Mouse (Mus musculus) liver, embryonic 11.5 days (tissue): ENCODE data around the gene Macrod1. TPM values are rescaled to one million over a fixed set of nuclear protein-coding genes. Genes with fewer than 3 reads are reported as not detected.
A peak's percentile ranks its signal among the peaks of the same experiment; 100 is the strongest.

Experiments
- ATAC-seq: fragments of 200-750 bp; cut with Nextera tagmentation; replicated peaks from 2 replicates; pipeline ENCODE4 v1.8.0; 2017; ENCODE audit warnings: moderate number of reproducible peaks, mild to moderate bottlenecking, moderate TSS enrichment, moderate library complexity; ENCODE audit not compliant: low FRiP score
- DNase-seq: peaks from one replicate; pipeline ENCODE4 v3.0.0-alpha.2; 2017; ENCODE audit warnings: low spot score
- H3K27ac ChIP-seq: fragments of 300-500 bp; sonication (generic); 2 replicates; pipeline ENCODE4 v1.5.1; 2014; ENCODE audit warnings: mild to moderate bottlenecking, low read depth, low read length, control low read depth
- H3K27me3 ChIP-seq: fragments of 300-500 bp; sonication (generic); replicated peaks from 2 replicates; pipeline ENCODE4 v1.6.1; 2014; ENCODE audit warnings: low read length, mixed read lengths; ENCODE audit not compliant: control insufficient read depth, insufficient read depth
- H3K36me3 ChIP-seq: fragments of 300-500 bp; sonication (generic); 2 replicates; pipeline ENCODE4 v1.6.1; 2014; ENCODE audit warnings: mild to moderate bottlenecking, low read length, moderate library complexity, mixed read lengths; ENCODE audit not compliant: control insufficient read depth, insufficient read depth
- H3K4me1 ChIP-seq: fragments of 300-500 bp; sonication (generic); replicated peaks from 2 replicates; pipeline ENCODE4 v1.6.1; 2014; ENCODE audit warnings: low read length, mixed read lengths; ENCODE audit not compliant: control insufficient read depth, insufficient read depth
- H3K4me2 ChIP-seq: fragments of 300-500 bp; sonication (generic); 2 replicates; pipeline ENCODE4 v1.6.1; 2014; ENCODE audit warnings: mild to moderate bottlenecking, control low read depth, moderate library complexity
- H3K4me3 ChIP-seq: fragments of 300-500 bp; sonication (generic); 2 replicates; pipeline ENCODE4 v1.5.1; 2014; ENCODE audit warnings: low read depth, low read length, control low read depth
- H3K9ac ChIP-seq: fragments of 300-500 bp; sonication (generic); 2 replicates; pipeline ENCODE4 v1.6.1; 2014; ENCODE audit warnings: low read depth, low read length, control low read depth
- H3K9me3 ChIP-seq: fragments of 300-500 bp; sonication (generic); 2 replicates; pipeline ENCODE4 v1.6.1; 2016; ENCODE audit warnings: low read length, inconsistent platforms, mixed read lengths; ENCODE audit not compliant: control insufficient read depth
- WGBS: fragments of 180-500 bp; shearing (Covaris S2); extraction: QIAGEN DNeasy Blood & Tissue Kit; methylation state at CpG from one replicate; pipeline ENCODE4 v1.1.7; 2014; 5-methylcytosine and 5-hydroxymethylcytosine counted together
- polyA plus RNA-seq: library from polyadenylated mRNA; unstranded; fragments of >200 nt; fragmentation: Nextera tagmentation; extraction: Ambion mirVana; gene quantifications from 2 replicates; pipeline ENCODE4 v1.2.1, GENCODE M21; 2014

Macrod1 gene
- polyA plus RNA-seq, 1 experiment from 2014 or later, result 5.9 TPM

DNA sequence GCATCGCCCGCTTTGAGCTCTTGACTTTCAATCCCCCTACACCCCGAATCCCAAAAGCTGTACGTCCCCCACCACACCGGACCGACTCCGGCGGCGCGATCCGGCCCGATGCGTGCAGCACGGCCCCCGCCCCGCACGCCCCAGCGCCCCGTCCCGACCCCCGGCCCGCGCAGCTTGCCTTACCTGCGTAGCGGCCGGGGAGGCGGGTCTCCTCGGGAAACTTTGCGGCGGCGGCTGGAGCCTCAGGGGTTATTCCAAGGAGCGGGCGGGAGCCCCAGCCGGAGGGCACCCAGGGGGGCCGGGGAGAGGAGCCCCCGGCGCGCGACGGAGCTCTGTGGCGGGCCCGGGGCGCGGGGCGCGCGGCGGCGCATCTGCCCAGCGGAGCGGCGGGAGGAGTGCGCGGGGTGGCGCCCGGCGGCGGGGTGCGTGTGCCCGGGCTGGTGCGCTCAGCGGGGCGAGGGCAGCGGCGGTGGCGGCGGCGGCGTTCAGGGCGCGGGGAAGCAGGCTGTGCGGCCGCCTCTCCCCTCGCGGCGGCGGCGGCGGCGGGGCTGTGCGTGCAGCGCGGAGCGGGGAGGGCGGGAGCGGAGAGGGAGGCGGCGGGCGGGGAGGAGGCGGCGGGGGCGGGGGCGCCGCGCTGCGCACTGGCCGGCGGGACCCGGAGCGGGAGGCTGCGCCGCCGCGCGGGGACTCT, 109.0 kb downstream of the Macrod1 start:
- Histone ChIP-seq H3K4me2 (peak overlapping the region; percentile 71), H3K9me3 (no peaks in the 10 kb centered on the region), H3K4me3 (peak overlapping the region; percentile 57), H3K4me1 (peaks cover 5% of the 10 kb centered on the region), H3K27me3 (peaks cover 82% of the 10 kb centered on the region), H3K9ac (0 out of 2 replicates have a peak overlapping the region, but pooled peaks have one; percentile 10), H3K36me3 (no peaks in the 10 kb centered on the region), H3K27ac (no peak overlapping the region)
- DNase-seq (no peak), ATAC-seq (no peak)
- 2% methylated on average over 70 of the region's 105 CpGs for WGBS

DNA sequence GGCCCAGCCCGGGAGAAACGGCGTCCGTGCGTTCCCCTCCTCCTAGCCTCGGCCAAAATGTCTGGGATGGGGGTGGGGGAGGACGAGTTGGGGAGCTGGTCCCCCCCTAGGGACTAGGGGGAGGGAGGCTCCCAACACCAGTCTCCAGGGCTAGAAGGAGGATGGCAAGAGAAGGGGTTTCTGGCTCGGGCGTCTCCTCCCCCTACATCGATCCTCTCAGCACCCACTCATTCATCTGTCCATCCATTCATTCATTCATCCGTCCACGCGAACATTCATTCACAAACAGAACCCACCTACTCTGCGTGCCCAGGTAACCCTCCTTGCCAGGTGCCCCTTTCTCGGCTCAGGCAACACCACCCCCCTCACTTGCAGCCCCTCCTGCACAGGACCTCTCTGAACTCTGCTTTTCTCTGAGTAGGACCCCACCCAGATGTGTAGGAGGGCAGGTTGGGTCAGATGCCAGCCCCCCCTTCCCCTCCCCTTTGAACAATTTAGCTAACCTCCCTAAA, 109.6 kb downstream of the Macrod1 start:
- Histone ChIP-seq H3K36me3 (no peaks in the 10 kb centered on the region), H3K4me1 (peaks cover 7% of the 10 kb centered on the region), H3K9me3 (no peaks in the 10 kb centered on the region), H3K4me2 (peak overlapping the region; percentile 71), H3K27ac (no peak overlapping the region), H3K27me3 (peaks cover 76% of the 10 kb centered on the region), H3K9ac (no peak overlapping the region), H3K4me3 (peak overlapping the region; percentile 57)
- 5% methylated on average over 15 of the region's 15 CpGs for WGBS
- DNase-seq, result no peak
- ATAC-seq, result no peak

DNA sequence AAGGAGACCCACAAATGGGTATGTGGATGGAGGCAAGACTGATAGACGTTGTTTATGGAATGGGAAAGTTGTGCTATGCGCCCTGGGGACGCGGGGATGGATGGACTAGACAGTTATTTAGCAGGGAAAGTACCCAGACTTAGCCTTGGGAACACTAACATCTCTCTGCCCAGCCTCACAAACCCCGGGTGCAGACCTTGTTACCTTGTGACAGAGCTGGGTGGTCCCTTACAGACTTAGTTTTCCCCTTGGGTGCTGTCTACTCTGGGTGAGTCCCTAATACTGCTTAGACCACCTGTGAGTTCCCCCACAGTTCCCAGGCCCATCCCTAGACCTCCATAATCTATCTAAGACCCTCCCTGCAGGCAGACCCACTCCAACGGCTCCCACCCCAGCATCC, 110.2 kb downstream of the Macrod1 start:
- Histone ChIP-seq H3K27me3 (peaks cover 72% of the 10 kb centered on the region), H3K4me2 (no peak overlapping the region), H3K27ac (no peak overlapping the region), H3K4me1 (peaks cover 12% of the 10 kb centered on the region), H3K4me3 (no peak overlapping the region), H3K36me3 (no peaks in the 10 kb centered on the region), H3K9ac (no peak overlapping the region), H3K9me3 (no peaks in the 10 kb centered on the region)
- 12% methylated on average over 6 of the region's 6 CpGs for WGBS
- DNase-seq (no peak), ATAC-seq (no peak)

DNA sequence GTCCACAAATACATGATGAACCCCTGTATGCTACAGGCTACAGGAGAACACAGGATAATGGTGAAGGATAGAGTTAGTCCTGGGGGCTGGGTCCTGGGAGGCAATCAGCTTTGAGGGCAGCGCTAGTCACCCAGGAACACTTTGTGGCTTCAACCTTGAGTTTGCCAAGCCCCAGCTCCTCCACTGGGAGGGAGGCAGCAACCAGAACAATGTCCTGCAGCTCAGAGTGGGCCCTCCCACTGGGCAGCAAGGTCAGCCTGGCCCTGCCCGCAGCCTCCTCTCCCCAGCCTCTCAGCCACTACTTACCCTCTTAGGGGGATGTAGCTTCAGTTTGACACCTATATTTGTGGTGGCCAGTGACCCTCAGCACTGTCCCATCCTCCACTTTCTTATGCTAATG, 111.8 kb downstream of the Macrod1 start:
- Histone ChIP-seq H3K9me3 (no peaks in the 10 kb centered on the region), H3K27me3 (peaks cover 61% of the 10 kb centered on the region), H3K4me1 (peaks cover 17% of the 10 kb centered on the region), H3K27ac (no peak overlapping the region), H3K4me3 (no peak overlapping the region), H3K36me3 (no peaks in the 10 kb centered on the region), H3K9ac (no peak overlapping the region), H3K4me2 (no peak overlapping the region)
- ATAC-seq (no peak), DNase-seq (no peak)
- WGBS, result 38% methylated on average over 2 of the region's 2 CpGs

DNA sequence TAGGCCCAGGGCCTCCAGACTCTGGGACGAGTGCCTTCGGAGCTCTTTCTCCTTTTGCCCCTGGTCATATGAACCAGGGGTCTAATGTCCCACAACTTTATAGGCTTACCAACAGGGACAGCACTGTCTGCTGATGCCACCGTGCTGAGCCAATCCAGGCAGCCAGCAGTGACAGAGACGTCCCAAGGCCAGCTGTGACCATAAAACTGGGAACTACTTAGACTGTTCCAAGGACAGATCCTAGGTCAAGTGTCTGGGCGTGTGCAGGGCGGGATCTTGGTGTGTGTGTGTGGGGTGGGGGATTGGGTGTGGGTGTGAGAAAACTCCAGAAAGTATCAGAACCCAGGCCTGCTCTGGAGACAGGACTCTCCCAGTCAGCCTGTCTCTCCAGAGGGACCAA, 114.3 kb downstream of the Macrod1 start:
- no peak overlapping the region for H3K27ac ChIP-seq
- no peaks in the 10 kb centered on the region for H3K36me3 ChIP-seq
- H3K4me2 ChIP-seq, result no peak overlapping the region
- no peak overlapping the region for H3K9ac ChIP-seq
- H3K27me3 ChIP-seq, result peaks cover 40% of the 10 kb centered on the region
- no peaks in the 10 kb centered on the region for H3K9me3 ChIP-seq
- ATAC-seq (no peak), DNase-seq (no peak)
- H3K4me1 ChIP-seq, result peaks cover 13% of the 10 kb centered on the region
- H3K4me3 ChIP-seq, result no peak overlapping the region
- WGBS, result 78% methylated on average over 6 of the region's 6 CpGs

DNA sequence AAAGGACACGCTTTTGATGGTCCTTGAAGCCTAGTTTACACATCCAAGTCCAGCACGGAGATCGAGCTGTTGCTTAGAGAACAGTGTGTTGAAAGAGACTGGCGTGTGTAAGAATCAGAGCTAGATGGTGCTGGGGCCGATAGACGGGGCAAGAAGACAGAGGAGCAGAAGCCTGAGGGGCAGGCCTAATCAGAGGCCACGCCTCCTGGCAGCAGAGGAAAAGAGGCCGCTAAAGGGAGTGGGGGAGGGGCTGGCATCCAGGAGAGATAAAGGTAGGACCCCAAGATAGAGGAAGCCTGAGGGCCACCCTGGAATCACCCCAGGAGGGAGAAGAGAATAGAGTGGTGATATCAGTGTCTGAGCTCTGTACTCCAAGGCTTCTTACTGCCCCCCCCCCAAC, 114.8 kb downstream of the Macrod1 start:
- Histone ChIP-seq H3K9me3 (no peaks in the 10 kb centered on the region), H3K4me3 (no peak overlapping the region), H3K4me1 (peaks cover 17% of the 10 kb centered on the region), H3K9ac (no peak overlapping the region), H3K27me3 (peaks cover 40% of the 10 kb centered on the region), H3K27ac (no peak overlapping the region), H3K4me2 (no peak overlapping the region), H3K36me3 (no peaks in the 10 kb centered on the region)
- no peak for DNase-seq
- 13% methylated on average over 8 of the region's 8 CpGs for WGBS
- ATAC-seq, result no peak

DNA sequence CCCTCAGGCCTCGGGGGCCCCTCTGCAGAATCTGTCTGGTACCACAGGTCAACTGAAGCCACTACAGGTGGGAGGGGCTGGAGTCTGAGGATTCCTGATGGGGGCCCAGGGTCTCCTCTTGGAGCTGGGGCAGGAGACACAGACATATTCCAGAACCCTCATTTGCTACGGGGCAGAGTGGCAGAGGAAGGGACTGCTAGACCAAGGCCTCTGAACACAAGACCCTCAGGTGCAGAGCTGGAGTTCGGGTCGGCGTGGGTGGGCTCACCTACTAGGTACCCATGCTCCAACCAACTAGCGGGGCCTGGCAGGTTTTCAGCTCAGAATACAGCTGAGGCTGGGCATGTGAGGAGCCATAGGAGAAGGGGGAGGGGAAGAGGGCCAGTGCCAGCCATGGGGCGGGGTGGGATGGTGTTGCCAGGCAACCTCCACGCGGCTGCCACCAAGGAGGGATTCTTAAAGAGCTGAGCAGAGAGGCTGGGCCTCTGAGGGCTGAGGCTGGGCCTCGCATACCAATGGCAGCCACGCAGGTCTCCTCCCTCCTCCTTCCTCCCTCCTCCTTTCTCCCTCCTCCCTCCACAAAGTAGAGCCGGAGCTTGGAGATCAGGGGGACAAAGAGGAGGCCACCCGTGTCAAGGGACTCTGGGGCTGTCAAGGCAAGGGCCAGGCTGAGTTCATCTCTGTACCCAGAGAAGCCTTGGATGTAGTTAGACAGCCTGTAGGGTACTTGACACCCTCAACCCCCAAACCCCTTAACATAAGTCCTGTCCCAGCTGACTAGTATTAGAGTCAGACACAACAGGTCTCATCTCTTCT, 115.6 kb downstream of the Macrod1 start:
- DNase-seq, result peak; percentile 48
- peak; percentile 67 for ATAC-seq
- Histone ChIP-seq H3K27ac (no peak overlapping the region), H3K4me2 (no peak overlapping the region), H3K27me3 (peaks cover 32% of the 10 kb centered on the region), H3K9ac (no peak overlapping the region), H3K4me3 (no peak overlapping the region), H3K36me3 (no peaks in the 10 kb centered on the region), H3K9me3 (no peaks in the 10 kb centered on the region), H3K4me1 (peaks cover 17% of the 10 kb centered on the region)
- WGBS, result 30% methylated on average over 13 of the region's 13 CpGs

DNA sequence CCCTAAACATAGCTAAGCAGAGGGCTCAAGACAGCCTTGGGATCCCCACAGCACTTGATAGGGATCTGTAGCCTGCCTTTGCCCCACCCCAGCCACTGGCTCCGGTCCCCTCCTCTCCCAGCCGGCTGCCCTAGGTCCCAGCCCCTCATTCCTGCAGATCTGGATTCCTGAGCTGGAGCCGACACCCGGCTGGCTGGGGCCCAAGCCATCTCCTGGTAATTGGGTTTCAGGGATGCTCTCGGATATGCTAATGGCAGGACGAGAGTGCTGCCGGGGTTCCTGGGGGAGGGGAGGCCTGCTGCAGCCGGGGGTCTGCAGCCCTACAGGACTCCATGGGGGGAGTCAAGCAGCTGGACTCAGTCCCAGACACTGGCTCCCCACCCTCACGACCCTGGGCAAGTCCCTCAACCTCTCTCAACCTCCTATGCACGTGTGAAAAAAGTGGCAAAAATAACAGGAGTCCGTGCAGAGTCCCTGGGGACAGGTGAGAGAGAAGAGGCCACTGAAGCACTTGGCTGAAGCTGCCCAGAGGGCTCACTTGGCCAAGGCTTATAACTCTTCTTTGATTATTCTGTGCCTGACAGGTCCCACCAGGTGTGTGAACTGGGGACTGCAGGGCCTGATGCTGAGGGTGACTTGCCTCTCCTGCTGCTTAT, 119.6 kb downstream of the Macrod1 start:
- Histone ChIP-seq H3K36me3 (no peaks in the 10 kb centered on the region), H3K9ac (no peak overlapping the region), H3K4me2 (no peak overlapping the region), H3K27ac (no peak overlapping the region), H3K27me3 (peaks cover 37% of the 10 kb centered on the region), H3K4me3 (no peak overlapping the region), H3K9me3 (no peaks in the 10 kb centered on the region), H3K4me1 (peaks cover 16% of the 10 kb centered on the region)
- DNase-seq (no peak), ATAC-seq (no peak)
- 17% methylated on average over 11 of the region's 11 CpGs for WGBS
